Mouse (Mus musculus): ENCODE measurements around the gene Lhfpl4. TPM values are rescaled to one million over a fixed set of nuclear protein-coding genes. Genes with fewer than 3 reads are reported as not detected.

Gene Lhfpl4
- polyA plus RNA-seq, 1 experiment from 2014 or later: not detected

- no peaks in the 10 kb centered on the region for H3K27me3 ChIP-seq (ENCODE audit: insufficient read depth, low read length)
- ATAC-seq (no peak), DNase-seq (no peak)
- 66% methylated on average over 9 of the region's 9 CpGs for WGBS (ENCODE audit: insufficient replicate concordance)
- H3K4me1 ChIP-seq (ENCODE audit: insufficient read depth): no peaks in the 10 kb centered on the region
- no peak overlapping the region for H3K27ac ChIP-seq (ENCODE audit: low read depth)
- TF ChIP-seq CTCF (IDR thresholded peaks at IDR 0.05; ENCODE audit: low read depth): no peak
- no peak for TF ChIP-seq EP300 (IDR thresholded peaks at IDR 0.05; ENCODE audit: low read depth)
- H3K36me3 ChIP-seq (replicated peaks; ENCODE audit: insufficient read depth, low read length): no peaks in the 10 kb centered on the region
- no peaks in the 10 kb centered on the region for H3K9me3 ChIP-seq (ENCODE audit: low read length)
- no peak overlapping the region for H3K4me3 ChIP-seq (ENCODE audit: low read depth, low read length)
- no peak overlapping the region for H3K4me2 ChIP-seq (ENCODE audit: low read depth, low read length)
- no peak overlapping the region for H3K9ac ChIP-seq (replicated peaks)
These were observed 11.0 kb downstream of the Lhfpl4 start for GRCm38 (mm10) chr6:113184163-113184562.

DNA sequence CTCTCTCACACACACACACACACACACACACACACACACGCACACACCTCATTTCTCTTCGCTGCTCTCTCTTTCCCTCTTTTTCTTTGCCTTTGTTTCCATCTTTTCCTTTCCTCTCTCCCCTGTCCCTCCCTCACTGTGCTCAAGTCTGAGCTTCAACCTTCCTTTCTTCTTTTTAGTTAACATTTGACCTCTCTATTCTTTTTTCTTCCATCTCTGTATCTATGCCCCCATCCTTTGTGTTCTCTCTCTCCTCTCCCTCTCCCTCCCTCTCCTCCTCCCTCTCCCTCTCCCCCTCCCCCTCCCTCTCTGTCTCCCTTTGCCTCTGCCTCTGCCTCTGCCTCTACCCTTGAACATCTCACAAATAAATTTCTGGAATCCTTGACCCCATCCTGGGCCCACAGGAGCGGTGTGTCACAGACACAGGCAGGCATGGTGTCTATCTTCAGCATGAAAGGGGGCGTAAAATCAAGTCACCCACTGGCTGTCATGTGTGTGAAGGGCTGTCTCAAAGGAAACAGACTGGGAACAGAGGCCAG lies 15.9 kb downstream of the Lhfpl4 start:
- no peaks in the 10 kb centered on the region for H3K9me3 ChIP-seq (ENCODE audit: low read length)
- DNase-seq (no peak), ATAC-seq (no peak)
- H3K9ac ChIP-seq (replicated peaks): no peak overlapping the region
- no peaks in the 10 kb centered on the region for H3K4me1 ChIP-seq (ENCODE audit: insufficient read depth)
- TF ChIP-seq EP300 (IDR thresholded peaks at IDR 0.05; ENCODE audit: low read depth): no peak
- TF ChIP-seq CTCF (IDR thresholded peaks at IDR 0.05; ENCODE audit: low read depth): no peak
- H3K4me3 ChIP-seq (ENCODE audit: low read depth, low read length): no peak overlapping the region
- H3K4me2 ChIP-seq (ENCODE audit: low read depth, low read length): no peak overlapping the region
- no peaks in the 10 kb centered on the region for H3K27me3 ChIP-seq (ENCODE audit: insufficient read depth, low read length)
- H3K27ac ChIP-seq (ENCODE audit: low read depth): no peak overlapping the region
- WGBS (ENCODE audit: insufficient replicate concordance): 41% methylated on average over 4 of the region's 4 CpGs
- H3K36me3 ChIP-seq (replicated peaks; ENCODE audit: insufficient read depth, low read length): no peaks in the 10 kb centered on the region

- no peak overlapping the region for H3K9ac ChIP-seq (replicated peaks)
- no peaks in the 10 kb centered on the region for H3K27me3 ChIP-seq (ENCODE audit: insufficient read depth, low read length)
- H3K4me3 ChIP-seq (ENCODE audit: low read depth, low read length): no peak overlapping the region
- DNase-seq: no peak
- H3K27ac ChIP-seq (ENCODE audit: low read depth): no peak overlapping the region
- no peak for ATAC-seq
- H3K4me1 ChIP-seq (ENCODE audit: insufficient read depth): no peaks in the 10 kb centered on the region
- H3K36me3 ChIP-seq (replicated peaks; ENCODE audit: insufficient read depth, low read length): no peaks in the 10 kb centered on the region
- H3K9me3 ChIP-seq (ENCODE audit: low read length): no peaks in the 10 kb centered on the region
- WGBS (ENCODE audit: insufficient replicate concordance): 23% methylated on average over 14 of the region's 14 CpGs
- no peak for TF ChIP-seq EP300 (IDR thresholded peaks at IDR 0.05; ENCODE audit: low read depth)
- no peak for TF ChIP-seq CTCF (IDR thresholded peaks at IDR 0.05; ENCODE audit: low read depth)
- H3K4me2 ChIP-seq (ENCODE audit: low read depth, low read length): no peak overlapping the region
These were observed 16.6 kb downstream of the Lhfpl4 start for GRCm38 (mm10) chr6:113178286-113179194.

DNA sequence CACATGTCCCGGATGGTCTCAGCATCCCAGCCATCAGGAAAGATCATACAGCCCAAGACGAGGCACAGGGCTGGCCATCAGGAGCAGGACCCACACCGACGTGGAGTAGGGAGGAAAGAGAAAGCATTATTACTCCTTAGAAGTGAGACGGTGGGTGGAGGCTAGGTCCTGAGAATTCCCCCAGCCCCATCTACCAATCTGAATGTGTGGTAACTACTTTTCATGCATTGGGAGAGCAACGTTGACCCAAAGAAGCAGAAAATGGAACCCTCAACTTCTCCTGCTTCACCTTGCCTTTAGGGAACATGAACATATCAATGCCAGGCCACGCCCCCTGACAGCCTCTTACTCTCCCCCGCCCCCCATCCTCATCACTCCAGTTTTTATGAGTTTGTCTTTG lies 18.6 kb downstream of the Lhfpl4 start:
- WGBS (ENCODE audit: insufficient replicate concordance): 75% methylated on average over 8 of the region's 8 CpGs

DNA sequence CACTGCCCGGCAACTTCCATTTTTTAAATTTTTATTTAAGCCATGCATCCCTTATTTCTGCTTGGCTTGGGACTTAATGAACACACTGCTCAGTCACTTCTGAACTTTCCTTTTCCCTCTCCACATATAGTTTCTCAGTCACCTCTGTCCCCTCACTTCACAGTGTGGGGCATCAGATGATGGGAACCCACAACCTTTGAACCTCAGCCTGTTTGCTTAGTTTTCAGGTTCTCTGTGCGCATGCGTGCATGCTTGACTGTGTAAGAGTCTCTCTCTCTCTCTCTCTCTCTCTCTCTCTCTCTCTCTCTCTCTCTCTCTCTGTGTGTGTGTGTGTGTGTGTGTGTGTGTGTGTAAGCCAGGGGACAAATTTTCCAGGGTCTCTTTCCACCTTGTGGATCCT lies 19.7 kb downstream of the Lhfpl4 start:
- ATAC-seq: no peak
- 72% methylated on average over 3 of the region's 3 CpGs for WGBS (ENCODE audit: insufficient replicate concordance)
- no peaks in the 10 kb centered on the region for H3K27me3 ChIP-seq (ENCODE audit: insufficient read depth, low read length)
- no peaks in the 10 kb centered on the region for H3K36me3 ChIP-seq (replicated peaks; ENCODE audit: insufficient read depth, low read length)
- no peak overlapping the region for H3K9ac ChIP-seq (replicated peaks)
- no peak overlapping the region for H3K4me3 ChIP-seq (ENCODE audit: low read depth, low read length)
- no peak for DNase-seq
- TF ChIP-seq CTCF (IDR thresholded peaks at IDR 0.05; ENCODE audit: low read depth) (no peak), EP300 (IDR thresholded peaks at IDR 0.05; ENCODE audit: low read depth) (no peak)
- no peak overlapping the region for H3K27ac ChIP-seq (ENCODE audit: low read depth)
- H3K9me3 ChIP-seq (ENCODE audit: low read length): no peaks in the 10 kb centered on the region
- H3K4me2 ChIP-seq (ENCODE audit: low read depth, low read length): no peak overlapping the region
- H3K4me1 ChIP-seq (ENCODE audit: insufficient read depth): no peaks in the 10 kb centered on the region

More for the DNA sequence above, 18.6 kb downstream of the Lhfpl4 start:
- Histone ChIP-seq H3K9me3 (ENCODE audit: low read length) (no peaks in the 10 kb centered on the region), H3K9ac (replicated peaks) (no peak overlapping the region), H3K4me1 (ENCODE audit: insufficient read depth) (no peaks in the 10 kb centered on the region), H3K4me2 (ENCODE audit: low read depth, low read length) (no peak overlapping the region), H3K27ac (ENCODE audit: low read depth) (no peak overlapping the region), H3K27me3 (ENCODE audit: insufficient read depth, low read length) (no peaks in the 10 kb centered on the region), H3K36me3 (replicated peaks; ENCODE audit: insufficient read depth, low read length) (no peaks in the 10 kb centered on the region), H3K4me3 (ENCODE audit: low read depth, low read length) (no peak overlapping the region)
- TF ChIP-seq CTCF (IDR thresholded peaks at IDR 0.05; ENCODE audit: low read depth) (no peak), EP300 (IDR thresholded peaks at IDR 0.05; ENCODE audit: low read depth) (no peak)
- ATAC-seq: no peak
- no peak for DNase-seq

- Histone ChIP-seq H3K27ac (ENCODE audit: low read depth) (no peak overlapping the region), H3K4me1 (ENCODE audit: insufficient read depth) (no peaks in the 10 kb centered on the region), H3K4me2 (ENCODE audit: low read depth, low read length) (no peak overlapping the region), H3K27me3 (ENCODE audit: insufficient read depth, low read length) (no peaks in the 10 kb centered on the region), H3K9ac (replicated peaks) (no peak overlapping the region), H3K9me3 (ENCODE audit: low read length) (no peaks in the 10 kb centered on the region), H3K4me3 (ENCODE audit: low read depth, low read length) (no peak overlapping the region), H3K36me3 (replicated peaks; ENCODE audit: insufficient read depth, low read length) (no peaks in the 10 kb centered on the region)
- DNase-seq (peak; percentile 80), ATAC-seq (no peak; the same call in 1 of the 2 replicates)
- TF ChIP-seq EP300 (IDR thresholded peaks at IDR 0.05; ENCODE audit: low read depth) (no peak), CTCF (IDR thresholded peaks at IDR 0.05; ENCODE audit: low read depth) (peak; percentile 85)
- WGBS (ENCODE audit: insufficient replicate concordance): 29% methylated on average over 1 of the region's 1 CpGs
These were observed 22.6 kb downstream of the Lhfpl4 start for GRCm38 (mm10) chr6:113172568-113172967.
